ENCODE assay signal across 8 mouse cellular contexts in genomic region chr7:100653480-100654266, GRCm38 (mm10). TPM values are rescaled to one million over a fixed set of nuclear protein-coding genes. Genes with fewer than 3 reads are reported as not detected.
A peak's percentile ranks its signal among the peaks of the same experiment; 100 is the strongest.
DNase-seq lines count a peak whose midpoint lies in the region; ATAC-seq and TF ChIP-seq lines count a peak whose summit lies in the region.

No protein-coding gene starts in this region.

- no peak overlapping the region for H3K4me2 ChIP-seq in midbrain, embryonic 15.5 days

- H3K27ac ChIP-seq in embryonic facial prominence, embryonic 10.5 days (replicated peaks), result peak overlapping the region; percentile 60
- H3K27ac ChIP-seq in midbrain, embryonic 15.5 days, result peak overlapping the region; percentile 56; the same call in 1 of the 2 replicates

- no peak overlapping the region for H3K4me3 ChIP-seq in embryonic facial prominence, embryonic 10.5 days
- no peak overlapping the region for H3K4me3 ChIP-seq in midbrain, embryonic 15.5 days

- H3K27me3 ChIP-seq in embryonic facial prominence, embryonic 10.5 days (replicated peaks; ENCODE audit: low read depth, poor library complexity, severe bottlenecking), result no peaks in the 10 kb centered on the region
- no peaks in the 10 kb centered on the region for H3K27me3 ChIP-seq in midbrain, embryonic 15.5 days (replicated peaks)

- WGBS in embryonic facial prominence, embryonic 10.5 days, result 64% methylated on average over 9 of the region's 9 CpGs
- WGBS in midbrain, embryonic 15.5 days, result 52% methylated on average over 9 of the region's 9 CpGs

- H3K4me1 ChIP-seq in embryonic facial prominence, embryonic 10.5 days, result peaks cover 53% of the 10 kb centered on the region
- peaks cover 7% of the 10 kb centered on the region; the same call in 1 of the 2 replicates for H3K4me1 ChIP-seq in midbrain, embryonic 15.5 days

- no peak for TF ChIP-seq POLR2A in brain, embryonic 14.5 days (IDR thresholded peaks at IDR 0.05; ENCODE audit: borderline replicate concordance, extremely low read depth, insufficient read depth, insufficient read length, poor library complexity, severe bottlenecking)

- peak; percentile 84 for DNase-seq in brain, embryonic 14.5 days (ENCODE audit: low read depth)
- peak; percentile 58 for DNase-seq in embryonic facial prominence, embryonic 10.5 days (ENCODE audit: low spot score)
- DNase-seq in layer of hippocampus, adult 8-10 months (ENCODE audit: low spot score in 2 of 2), result peak; percentile 66 to 82
- DNase-seq in kidney, postnatal 25 days, result no peak
- no peak for DNase-seq in gastrocnemius, adult 18-20 months (ENCODE audit: low spot score)

- peak; percentile 62 for ATAC-seq in midbrain, embryonic 15.5 days (replicated peaks)
- ATAC-seq in activated CD4-positive, CD25-positive, alpha-beta regulatory T cell, adult 4 months, result no peak
- no peak for ATAC-seq in erythroid progenitor cell, adult 5-6 weeks (replicated peaks; ENCODE audit: low FRiP score, poor library complexity, severe bottlenecking)

- H3K9me3 ChIP-seq in embryonic facial prominence, embryonic 10.5 days, result no peaks in the 10 kb centered on the region
- no peaks in the 10 kb centered on the region for H3K9me3 ChIP-seq in midbrain, embryonic 15.5 days

- no peak for TF ChIP-seq CTCF in brain, embryonic 14.5 days (IDR thresholded peaks at IDR 0.05; ENCODE audit: borderline replicate concordance, extremely low read depth, insufficient read depth, insufficient read length)

- no peak overlapping the region for H3K9ac ChIP-seq in midbrain, embryonic 15.5 days

- H3K36me3 ChIP-seq in embryonic facial prominence, embryonic 10.5 days (replicated peaks), result peaks cover 16% of the 10 kb centered on the region; the same call in 1 of the 2 replicates
- no peaks in the 10 kb centered on the region for H3K36me3 ChIP-seq in midbrain, embryonic 15.5 days (replicated peaks)

RNA-seq across cellular contexts. Expression of gene Plekhb1, which starts 8.5 kb away (rescaled TPM):
- polyA plus RNA-seq in brain, embryonic 14.5 days (2012; rRNA removed), result 7.0 and 9.7 TPM in 2 replicates
- polyA plus RNA-seq in embryonic facial prominence, embryonic 10.5 days (2016; fragmentation: Nextera tagmentation; extraction: Ambion mirVana), result 4.7 and 4.8 TPM in 2 replicates
- total RNA-seq in layer of hippocampus, adult 8-10 months (2022), result 100 to 1,000 TPM; 257 to 305 (median 270) TPM
- 10.3 and 10.4 TPM in 2 replicates for polyA plus RNA-seq in midbrain, embryonic 15.5 days (2015; fragmentation: Nextera tagmentation; extraction: Ambion mirVana)
- polyA plus RNA-seq in activated CD4-positive, CD25-positive, alpha-beta regulatory T cell, adult 4 months (2017; shearing (Covaris generic)), result under 1 TPM in 1 of 2 experiments, not detected in 1; 0.34 TPM
- not detected in 2 replicates for total RNA-seq in erythroid progenitor cell, adult 5-6 weeks (2015; ENCODE audit: low replicate concordance)
- 0.77 TPM in 1 of 2 replicates, not detected in the other for total RNA-seq in erythroid progenitor cell, adult 5-6 weeks (2017; ENCODE audit: low replicate concordance)
- total RNA-seq in gastrocnemius, adult 18-20 months (2021), result 100 to 1,000 TPM in 1 of 2 experiments, 10 to 100 TPM in 1; 76.1 to 103 TPM

RNA-seq across cellular contexts. Expression of gene Mrpl48, which starts 45.6 kb away (rescaled TPM):
- polyA plus RNA-seq in brain, embryonic 14.5 days (2012; rRNA removed), result 36.9 and 41.1 TPM in 2 replicates
- polyA plus RNA-seq in embryonic facial prominence, embryonic 10.5 days (2016; fragmentation: Nextera tagmentation; extraction: Ambion mirVana), result 56.6 and 58.2 TPM in 2 replicates
- total RNA-seq in layer of hippocampus, adult 8-10 months (2022), result 10 to 100 TPM; 65.1 to 69.0 (median 66.7) TPM
- 79.0 and 80.2 TPM in 2 replicates for polyA plus RNA-seq in midbrain, embryonic 15.5 days (2015; fragmentation: Nextera tagmentation; extraction: Ambion mirVana)
- polyA plus RNA-seq in activated CD4-positive, CD25-positive, alpha-beta regulatory T cell, adult 4 months (2017; shearing (Covaris generic)), result 10 to 100 TPM; 60.1 to 76.0 TPM
- total RNA-seq in erythroid progenitor cell, adult 5-6 weeks (2015; ENCODE audit: low replicate concordance), result 18.9 and 23.8 TPM in 2 replicates
- total RNA-seq in erythroid progenitor cell, adult 5-6 weeks (2017; ENCODE audit: low replicate concordance), result 8.5 and 19.1 TPM in 2 replicates
- 10 to 100 TPM; 54.7 to 60.4 TPM for total RNA-seq in gastrocnemius, adult 18-20 months (2021)

RNA-seq across cellular contexts. Expression of gene Rab6a, which starts 46.5 kb away (rescaled TPM):
- polyA plus RNA-seq in brain, embryonic 14.5 days (2012; rRNA removed), result 137 and 166 TPM in 2 replicates
- polyA plus RNA-seq in embryonic facial prominence, embryonic 10.5 days (2016; fragmentation: Nextera tagmentation; extraction: Ambion mirVana), result 92.1 and 92.3 TPM in 2 replicates
- total RNA-seq in layer of hippocampus, adult 8-10 months (2022), result 100 to 1,000 TPM; 340 to 373 (median 364) TPM
- 253 and 260 TPM in 2 replicates for polyA plus RNA-seq in midbrain, embryonic 15.5 days (2015; fragmentation: Nextera tagmentation; extraction: Ambion mirVana)
- 10 to 100 TPM in 1 of 2 experiments, 1 to 10 TPM in 1; 8.7 to 12.6 TPM for polyA plus RNA-seq in activated CD4-positive, CD25-positive, alpha-beta regulatory T cell, adult 4 months (2017; shearing (Covaris generic))
- total RNA-seq in erythroid progenitor cell, adult 5-6 weeks (2015; ENCODE audit: low replicate concordance), result 93.0 and 120 TPM in 2 replicates
- total RNA-seq in erythroid progenitor cell, adult 5-6 weeks (2017; ENCODE audit: low replicate concordance), result 115 and 117 TPM in 2 replicates
- total RNA-seq in gastrocnemius, adult 18-20 months (2021), result 10 to 100 TPM; 65.5 to 68.8 TPM

RNA-seq across cellular contexts. Expression of gene Fam168a, which starts 52.8 kb away (rescaled TPM):
- polyA plus RNA-seq in brain, embryonic 14.5 days (2012; rRNA removed), result 150 and 158 TPM in 2 replicates
- 30.3 and 31.6 TPM in 2 replicates for polyA plus RNA-seq in embryonic facial prominence, embryonic 10.5 days (2016; fragmentation: Nextera tagmentation; extraction: Ambion mirVana)
- total RNA-seq in layer of hippocampus, adult 8-10 months (2022), result 100 to 1,000 TPM; 199 to 225 (median 213) TPM
- 112 and 126 TPM in 2 replicates for polyA plus RNA-seq in midbrain, embryonic 15.5 days (2015; fragmentation: Nextera tagmentation; extraction: Ambion mirVana)
- 10 to 100 TPM; 17.3 to 18.0 TPM for polyA plus RNA-seq in activated CD4-positive, CD25-positive, alpha-beta regulatory T cell, adult 4 months (2017; shearing (Covaris generic))
- 21.6 and 31.4 TPM in 2 replicates for total RNA-seq in erythroid progenitor cell, adult 5-6 weeks (2015; ENCODE audit: low replicate concordance)
- 11.9 and 13.9 TPM in 2 replicates for total RNA-seq in erythroid progenitor cell, adult 5-6 weeks (2017; ENCODE audit: low replicate concordance)
- total RNA-seq in gastrocnemius, adult 18-20 months (2021), result 10 to 100 TPM; 38.8 to 43.5 TPM

Comparison
In these comparisons a context has a peak if more than half of its experiments do, and no peak if none do; other contexts are left out.
1. DNase-seq: peak in brain, embryonic 14.5 days (single experiment), embryonic facial prominence, embryonic 10.5 days (single experiment) and layer of hippocampus, adult 8-10 months (2 of 2); none in kidney, postnatal 25 days (0 of 2) and gastrocnemius, adult 18-20 months (single experiment).